Mouse (Mus musculus) testis, adult 2 months (tissue): ENCODE results near the gene Daam1. TPM values are rescaled to one million over a fixed set of nuclear protein-coding genes. Genes with fewer than 3 reads are reported as not detected.

Source experiments
- H3K27ac ChIP-seq: fragments of 200-500 bp; 2 replicates; pipeline ENCODE4 v1.5.1; 2012; ENCODE audit warnings: low read depth, low read length; ENCODE audit not compliant: control insufficient read depth, insufficient read depth
- H3K27me3 ChIP-seq: fragments of 200-500 bp; 2 replicates; pipeline ENCODE4 v1.6.1; 2012; ENCODE audit warnings: mild to moderate bottlenecking, low read length, moderate library complexity; ENCODE audit not compliant: control insufficient read depth, insufficient read depth
- H3K36me3 ChIP-seq: fragments of 200-500 bp; 2 replicates; pipeline ENCODE4 v1.6.1; 2012; ENCODE audit warnings: mild to moderate bottlenecking, low read length; ENCODE audit not compliant: control insufficient read depth, insufficient read depth
- H3K4me1 ChIP-seq: fragments of 200-500 bp; 2 replicates; pipeline ENCODE4 v1.6.1; 2012; ENCODE audit warnings: low read length; ENCODE audit not compliant: control insufficient read depth, insufficient read depth
- H3K4me3 ChIP-seq: fragments of 200-500 bp; 2 replicates; pipeline ENCODE4 v1.5.1; 2012; ENCODE audit warnings: low read depth, mild to moderate bottlenecking, low read length, moderate library complexity, mixed read lengths; ENCODE audit not compliant: control insufficient read depth
- CTCF ChIP-seq: fragments of 200-500 bp; IDR thresholded peaks from 2 replicates; pipeline ENCODE4 v1.5.1; 2012; ENCODE audit warnings: low read depth, mild to moderate bottlenecking, inconsistent platforms, low read length, moderate library complexity; ENCODE audit not compliant: control insufficient read depth, insufficient read depth, insufficient replicate concordance
- POLR2A ChIP-seq: fragments of 200-500 bp; IDR thresholded peaks from 2 replicates; pipeline ENCODE4 v1.6.1; 2012; ENCODE audit warnings: low read depth, mild to moderate bottlenecking, inconsistent platforms, low read length, moderate library complexity; ENCODE audit not compliant: control insufficient read depth
- polyA plus RNA-seq: library from polyadenylated mRNA; depleted of rRNA; stranded (reverse); fragments of >200 nt; gene quantifications from 2 replicates; pipeline ENCODE4 v1.2.3, GENCODE M21; 2012; rRNA removed

The Daam1 gene
- polyA plus RNA-seq, 1 experiment: 6.6 TPM

DNA sequence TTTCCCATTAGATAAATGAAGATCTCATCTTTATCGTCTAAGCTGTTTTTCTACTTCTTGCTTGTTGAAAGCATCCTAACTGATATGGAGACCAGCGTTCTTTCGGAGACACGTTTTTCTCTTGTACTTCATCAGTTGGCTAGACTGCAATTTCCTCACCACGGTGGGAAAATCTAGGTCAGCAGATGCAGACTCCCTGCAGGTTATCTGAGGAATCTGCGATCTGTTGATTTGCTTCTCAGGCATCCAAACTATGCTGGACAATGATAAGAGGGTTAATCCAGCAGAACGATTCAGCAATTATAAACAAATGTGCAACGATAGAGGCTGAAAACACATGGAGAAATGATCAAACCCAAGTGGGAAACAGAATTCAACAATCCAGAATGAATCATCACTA, 208.6 kb downstream of the Daam1 start:
- H3K27ac ChIP-seq: no peak overlapping the region
- H3K4me1 ChIP-seq: no peaks in the 10 kb centered on the region
- no peaks in the 10 kb centered on the region for H3K27me3 ChIP-seq
- no peaks in the 10 kb centered on the region for H3K36me3 ChIP-seq
- H3K4me3 ChIP-seq: no peak overlapping the region
- no peak for TF ChIP-seq CTCF
- no peak for TF ChIP-seq POLR2A

DNA sequence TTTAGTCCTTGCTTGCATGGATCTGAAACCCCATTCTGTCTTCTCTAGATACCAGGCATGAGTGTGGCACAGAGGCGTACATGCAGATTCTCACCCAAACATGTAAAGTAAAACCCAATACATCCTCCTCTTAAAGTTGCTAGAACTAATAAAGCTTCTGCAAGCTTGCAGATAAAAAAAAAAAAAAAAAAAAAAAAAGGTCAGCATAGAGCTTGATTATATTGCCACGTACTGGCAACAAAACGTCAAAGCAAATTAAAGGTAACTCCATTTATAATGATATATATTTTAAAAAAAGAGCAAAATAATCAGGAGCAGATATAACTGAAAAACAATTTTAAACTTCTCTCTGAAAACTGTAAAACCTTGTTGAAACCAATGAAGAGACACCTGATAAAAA, 210.4 kb downstream of the Daam1 start:
- TF ChIP-seq CTCF (no peak), POLR2A (no peak)
- no peak overlapping the region for H3K4me3 ChIP-seq
- H3K27me3 ChIP-seq: no peaks in the 10 kb centered on the region
- H3K27ac ChIP-seq: no peak overlapping the region
- H3K36me3 ChIP-seq: no peaks in the 10 kb centered on the region
- no peaks in the 10 kb centered on the region for H3K4me1 ChIP-seq

Other genes with a start within 250 kb of the Daam1 start
- gene Gpr135, start 240.0 kb downstream of the Daam1 start, polyA plus RNA-seq: 1.5 and 1.8 TPM in 2 replicates